In the genomic region with DNA sequence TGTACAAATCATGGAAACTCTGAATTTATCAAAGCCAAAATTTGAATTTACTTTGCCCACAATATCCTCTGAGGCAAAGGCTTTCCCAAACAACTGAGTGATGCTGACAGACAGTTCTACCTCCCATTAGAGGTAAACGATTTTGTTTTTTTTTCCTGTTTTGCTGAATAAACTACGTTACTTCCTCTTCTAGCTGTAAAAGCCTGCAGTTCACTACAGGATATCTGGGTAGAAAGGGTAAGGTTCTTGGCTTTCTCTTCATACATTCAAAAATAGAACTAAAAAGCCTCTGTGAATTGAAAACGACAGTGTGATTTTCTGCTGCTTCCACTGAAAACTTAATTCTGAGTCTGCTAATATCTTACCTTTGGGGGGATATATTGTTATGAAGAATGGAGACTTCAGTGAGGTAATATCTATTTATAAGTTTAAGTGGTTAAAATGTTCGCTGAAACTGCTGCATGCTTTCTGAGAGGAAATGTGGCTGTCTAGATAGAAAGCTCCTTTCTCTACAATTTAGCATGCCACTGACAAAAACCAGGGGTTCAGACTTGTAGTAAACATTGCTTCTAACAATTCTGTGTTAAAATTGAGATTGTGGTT, we compare ENCODE assay signal across 10 mouse cellular contexts. TPM values are rescaled to one million over a fixed set of nuclear protein-coding genes. Genes with fewer than 3 reads are reported as not detected.
DNase-seq lines count a peak whose midpoint lies in the region; ATAC-seq lines count a peak whose summit lies in the region.
"Had no signal": no experiment of that assay in that cellular context is flagged by ENCODE, and none has a peak within 500 bp of the region (broad histone marks: within the 10 kb centered on the region; RNA-seq: fewer than 3 reads in every experiment).

No protein-coding gene starts in this region.

- no peak for DNase-seq in heart, adult 18-20 months
- peak; percentile 50 for DNase-seq in A20 (ENCODE audit: low read depth, low spot score)
- peak; percentile 8 for DNase-seq in T-cell, adult 2 months (ENCODE audit: low spot score)
- DNase-seq: retina, postnatal 1 day had no signal

- H3K27ac ChIP-seq in heart, embryonic 16.5 days (ENCODE audit: low read length), result peak overlapping the region; percentile 11
- peak overlapping the region; percentile 63 for H3K27ac ChIP-seq in limb, embryonic 15.5 days
- H3K27ac ChIP-seq: hindbrain, embryonic 15.5 days; lung, embryonic 15.5 days had no signal

- H3K4me1 ChIP-seq in heart, embryonic 16.5 days (ENCODE audit: control insufficient read depth, insufficient read depth, low read length), result no peaks in the 10 kb centered on the region
- no peaks in the 10 kb centered on the region for H3K4me1 ChIP-seq in limb, embryonic 15.5 days
- H3K4me1 ChIP-seq: hindbrain, embryonic 15.5 days; lung, embryonic 15.5 days had no signal

- H3K4me2 ChIP-seq in heart, embryonic 16.5 days (ENCODE audit: low read depth, low read length), result peak overlapping the region; percentile 22; the same call in 1 of the 2 replicates
- H3K4me2 ChIP-seq in limb, embryonic 15.5 days, result no peak overlapping the region
- H3K4me2 ChIP-seq: hindbrain, embryonic 15.5 days; lung, embryonic 15.5 days had no signal

- H3K36me3 ChIP-seq in heart, embryonic 16.5 days (ENCODE audit: control insufficient read depth, insufficient read depth), result no peaks in the 10 kb centered on the region
- no peaks in the 10 kb centered on the region for H3K36me3 ChIP-seq in limb, embryonic 15.5 days
- H3K36me3 ChIP-seq: hindbrain, embryonic 15.5 days; lung, embryonic 15.5 days had no signal

- no peaks in the 10 kb centered on the region for H3K27me3 ChIP-seq in heart, embryonic 16.5 days (ENCODE audit: control insufficient read depth, insufficient read depth, low read length)
- no peaks in the 10 kb centered on the region for H3K27me3 ChIP-seq in limb, embryonic 15.5 days
- H3K27me3 ChIP-seq: hindbrain, embryonic 15.5 days; lung, embryonic 15.5 days had no signal

- H3K9ac ChIP-seq in heart, embryonic 16.5 days (ENCODE audit: low read length), result no peak overlapping the region
- H3K9ac ChIP-seq in limb, embryonic 15.5 days, result no peak overlapping the region
- H3K9ac ChIP-seq: hindbrain, embryonic 15.5 days; lung, embryonic 15.5 days had no signal

- no peak overlapping the region for H3K4me3 ChIP-seq in heart, embryonic 16.5 days (ENCODE audit: low read length)
- 0 out of 2 replicates have a peak overlapping the region, but pooled peaks have one; percentile 4 for H3K4me3 ChIP-seq in limb, embryonic 15.5 days
- H3K4me3 ChIP-seq: hindbrain, embryonic 15.5 days; lung, embryonic 15.5 days had no signal

- 37% methylated on average over 4 of the region's 4 CpGs for WGBS in heart, embryonic 16.5 days
- 43% methylated on average over 4 of the region's 4 CpGs for WGBS in limb, embryonic 15.5 days

- no peaks in the 10 kb centered on the region for H3K9me3 ChIP-seq in heart, embryonic 16.5 days (replicated peaks; ENCODE audit: control insufficient read depth, low read length)
- H3K9me3 ChIP-seq in limb, embryonic 15.5 days, result no peaks in the 10 kb centered on the region
- H3K9me3 ChIP-seq: hindbrain, embryonic 15.5 days; lung, embryonic 15.5 days had no signal

- no peak for ATAC-seq in heart, embryonic 16.5 days (replicated peaks; ENCODE audit: extremely low read depth, insufficient read depth, low FRiP score)
- no peak for ATAC-seq in limb, embryonic 15.5 days (ENCODE audit: insufficient number of reproducible peaks, low FRiP score, low TSS enrichment, low read depth)
- no peak for ATAC-seq in megakaryocyte-erythroid progenitor cell, adult 5-6 weeks (replicated peaks; ENCODE audit: low FRiP score, low TSS enrichment, poor library complexity, severe bottlenecking)
- no peak for ATAC-seq in monocyte, adult 5-6 weeks (replicated peaks; ENCODE audit: insufficient number of reproducible peaks, low FRiP score, low TSS enrichment, poor library complexity, severe bottlenecking)

RNA-seq across cellular contexts. Expression of a gene that starts 0.8 kb away (rescaled TPM):
- polyA plus RNA-seq in heart, embryonic 16.5 days (2015; fragmentation: Nextera tagmentation; extraction: Ambion mirVana), result 1.3 TPM in 2 replicates
- total RNA-seq in heart, adult 18-20 months (2021), result 1 to 10 TPM in 1 of 2 experiments, under 1 TPM in 1; 0.27 to 1.4 TPM
- polyA plus RNA-seq in limb, embryonic 15.5 days (2015; fragmentation: Nextera tagmentation; extraction: Ambion mirVana), result 3.6 and 6.0 TPM in 2 replicates
- 1.2 TPM in 1 of 2 replicates, not detected in the other for total RNA-seq in megakaryocyte-erythroid progenitor cell, adult 5-6 weeks (2014; fragmentation: Nextera tagmentation)
- total RNA-seq in megakaryocyte-erythroid progenitor cell, adult 5-6 weeks (2017), result not detected in 2 replicates
- 34.3 to 39.3 TPM (median 36.2 TPM) in 3 replicates for total RNA-seq in monocyte, adult 5-6 weeks (2017)

Comparison
In these comparisons a context has a peak if more than half of its experiments do, and no peak if none do; other contexts are left out.
1. DNase-seq: peak in A20 (single experiment) and T-cell, adult 2 months (single experiment); none in heart, adult 18-20 months (0 of 2).
2. RNA of a gene that starts 0.8 kb away (total RNA-seq): 34.3 to 39.3 TPM in monocyte, adult 5-6 weeks; 0.27 to 1.4 TPM in heart, adult 18-20 months and 1.2 TPM in megakaryocyte-erythroid progenitor cell, adult 5-6 weeks; every median in the first group is over 10 times any median in the second.